Mouse (Mus musculus) MN1 (cell line): ENCODE data around the gene Tmem170b.
"Not testable (repeated sequence)": the region's sequence is repeated elsewhere in the genome, so short reads cannot be mapped to it uniquely, and the experiment has no call there.

Source experiments
- DNase-seq: peaks from one replicate; pipeline ENCODE4 v3.0.0-alpha.2; 2016; ENCODE audit warnings: low spot score

The Tmem170b gene

DNA sequence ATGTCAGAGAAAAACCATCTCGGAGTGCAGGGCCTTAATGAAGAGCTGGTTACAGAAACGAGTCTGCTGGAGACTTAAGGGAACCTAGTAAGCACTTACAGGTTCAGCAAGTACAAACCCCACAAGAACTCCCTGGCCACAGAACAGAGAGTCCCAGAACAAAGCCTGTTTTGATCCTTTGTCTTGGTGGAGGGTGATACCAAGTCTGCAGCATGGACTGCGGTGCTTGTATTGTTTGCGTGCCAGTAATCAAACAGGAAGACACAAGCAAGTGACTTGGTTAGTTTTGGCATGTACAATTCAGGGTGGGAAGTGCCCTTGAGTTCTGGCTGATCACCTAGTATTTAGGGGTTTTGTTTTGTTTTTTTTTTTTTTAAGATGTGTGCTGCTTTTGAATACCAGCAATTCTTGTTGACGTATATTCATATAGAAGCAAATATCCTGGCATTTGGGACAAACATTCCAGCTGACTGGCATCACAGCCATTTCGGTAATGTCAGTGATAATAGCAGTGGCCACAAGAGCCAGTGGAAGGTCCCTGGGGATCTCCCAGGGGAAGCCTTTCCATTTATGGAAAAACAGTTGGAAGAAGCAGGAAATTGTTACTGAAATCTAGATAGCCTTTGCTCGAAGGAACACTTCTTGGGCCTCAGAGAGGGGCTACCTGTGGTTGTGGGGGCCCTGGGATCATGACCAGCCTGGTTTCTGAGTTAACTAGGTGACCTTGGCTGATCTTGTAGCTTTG, 64.9 kb downstream of the Tmem170b start:
- peak; percentile 7 for DNase-seq

- DNase-seq = no peak
Measured at GRCm38 (mm10) chr13:41671136-41671705, 65.5 kb downstream of the Tmem170b start.

DNA sequence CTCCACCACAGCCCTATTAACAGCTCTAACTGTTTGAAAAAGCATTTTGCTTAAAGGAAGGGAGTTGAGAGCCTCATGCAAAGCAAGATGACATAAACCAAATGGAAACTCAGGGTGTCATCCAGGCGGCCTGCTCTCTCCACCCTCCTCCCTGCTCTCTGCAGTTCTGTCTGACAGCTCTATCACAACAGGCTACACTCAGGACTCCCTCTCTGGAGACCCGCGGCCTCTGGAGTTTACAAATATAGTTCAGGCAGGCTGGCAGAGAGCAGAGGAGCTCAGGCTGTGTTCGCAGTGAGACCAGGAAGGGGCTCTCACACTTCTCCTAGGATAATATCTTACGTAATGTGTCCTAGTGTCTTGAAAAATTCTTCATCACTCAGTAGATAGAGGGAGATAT, 67.2 kb downstream of the Tmem170b start:
- DNase-seq = not testable (repeated sequence)

DNA sequence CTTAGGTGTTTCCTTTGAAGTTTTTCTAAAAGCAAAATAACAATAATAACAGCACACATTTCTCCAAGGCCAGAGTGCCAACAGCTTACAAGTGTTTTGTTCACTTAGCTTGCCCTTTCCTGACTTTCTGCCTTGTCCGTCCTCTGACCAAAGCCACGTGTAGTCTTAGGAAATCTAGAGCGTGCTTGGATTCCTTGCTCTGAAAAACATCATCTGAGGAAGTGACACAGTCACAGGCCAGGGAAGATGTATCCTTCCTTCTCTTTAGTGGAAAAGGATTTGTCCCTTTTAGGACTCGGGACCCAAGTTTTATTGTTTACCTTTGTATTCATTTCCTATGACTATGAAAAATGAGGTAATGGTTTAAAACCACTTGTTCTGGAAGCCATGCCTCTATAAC, 67.8 kb downstream of the Tmem170b start:
- no peak for DNase-seq

DNA sequence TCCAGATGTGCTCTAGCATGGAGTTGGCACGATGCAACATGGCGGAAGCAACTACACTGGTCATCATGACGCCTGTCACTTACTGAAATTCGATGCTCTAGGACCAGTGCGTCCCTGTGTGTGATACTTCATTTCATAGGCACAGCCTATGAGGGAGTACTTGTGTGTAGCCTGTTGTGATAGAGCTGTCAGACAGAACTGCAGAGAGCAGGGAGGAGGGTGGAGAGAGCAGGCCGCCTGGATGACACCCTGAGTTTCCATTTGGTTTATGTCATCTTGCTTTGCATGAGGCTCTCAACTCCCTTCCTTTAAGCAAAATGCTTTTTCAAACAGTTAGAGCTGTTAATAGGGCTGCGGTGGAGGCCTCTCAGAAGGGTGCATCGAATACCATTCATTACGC, 68.9 kb downstream of the Tmem170b start:
- not testable (repeated sequence) for DNase-seq

DNA sequence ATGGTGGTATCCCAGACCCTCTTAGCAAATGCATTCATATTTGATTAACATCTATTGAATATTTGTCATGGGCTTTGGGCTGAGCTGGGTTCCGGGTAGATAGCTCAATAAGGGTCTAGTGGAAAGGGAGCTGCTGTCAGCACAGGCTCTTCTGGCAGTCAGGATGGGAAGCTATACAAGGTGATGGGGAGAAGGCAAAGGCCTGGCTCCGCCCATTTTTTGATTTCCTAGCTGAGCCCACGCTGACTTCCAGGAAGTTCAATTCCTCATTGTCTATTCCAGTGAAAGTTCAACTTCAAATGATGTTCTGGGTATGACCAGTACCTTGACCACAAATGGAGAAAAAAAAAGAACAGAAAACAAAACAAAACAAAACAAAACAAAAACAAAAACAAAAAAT, 69.8 kb downstream of the Tmem170b start:
- no peak for DNase-seq

DNA sequence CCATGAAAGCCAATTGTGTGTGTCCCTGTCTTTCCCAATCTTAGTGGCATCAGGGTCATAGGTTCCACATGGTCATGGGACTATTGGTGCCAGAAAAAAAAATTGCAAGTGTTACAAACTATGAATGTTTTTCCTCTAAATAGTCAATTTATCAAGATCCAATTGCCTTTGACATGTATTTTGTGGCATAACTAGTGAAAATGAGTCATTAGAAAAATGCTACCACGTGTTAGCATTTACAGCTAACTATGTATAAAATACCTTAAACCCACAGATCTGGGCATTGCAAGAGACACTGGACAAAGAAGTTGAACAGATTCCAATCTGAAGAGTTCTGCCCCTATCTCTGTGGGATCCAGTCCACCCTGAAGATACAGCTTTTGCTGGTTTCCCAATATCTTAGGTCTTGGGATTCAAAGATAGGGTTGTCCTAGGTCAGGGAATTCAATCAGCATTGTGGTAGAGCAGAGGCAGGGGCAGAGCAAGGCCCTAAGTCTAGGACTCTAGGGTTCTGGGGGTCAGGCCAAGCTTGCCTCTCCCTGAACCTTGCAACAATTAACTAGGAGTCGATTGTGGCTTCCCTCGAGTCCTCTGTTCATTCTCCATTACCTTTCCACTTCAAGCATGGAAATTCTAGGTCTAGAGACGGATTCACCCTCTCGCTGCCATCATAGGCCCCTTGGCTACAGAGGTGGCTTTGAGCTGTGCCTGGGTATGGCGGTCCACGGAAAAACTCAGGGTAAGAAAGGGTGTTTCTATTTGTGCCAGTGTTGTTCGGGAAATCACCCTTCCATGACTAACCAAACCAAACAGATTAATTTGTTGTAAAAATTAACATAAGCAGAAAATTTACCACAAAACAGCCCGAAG, 70.5 kb downstream of the Tmem170b start:
- DNase-seq = no peak

GRCm38 (mm10) chr13:41676836-41677186, 71.1 kb downstream of the Tmem170b start:
- DNase-seq = no peak

GRCm38 (mm10) chr13:41680854-41681549, 75.3 kb downstream of the Tmem170b start:
- no peak for DNase-seq

DNA sequence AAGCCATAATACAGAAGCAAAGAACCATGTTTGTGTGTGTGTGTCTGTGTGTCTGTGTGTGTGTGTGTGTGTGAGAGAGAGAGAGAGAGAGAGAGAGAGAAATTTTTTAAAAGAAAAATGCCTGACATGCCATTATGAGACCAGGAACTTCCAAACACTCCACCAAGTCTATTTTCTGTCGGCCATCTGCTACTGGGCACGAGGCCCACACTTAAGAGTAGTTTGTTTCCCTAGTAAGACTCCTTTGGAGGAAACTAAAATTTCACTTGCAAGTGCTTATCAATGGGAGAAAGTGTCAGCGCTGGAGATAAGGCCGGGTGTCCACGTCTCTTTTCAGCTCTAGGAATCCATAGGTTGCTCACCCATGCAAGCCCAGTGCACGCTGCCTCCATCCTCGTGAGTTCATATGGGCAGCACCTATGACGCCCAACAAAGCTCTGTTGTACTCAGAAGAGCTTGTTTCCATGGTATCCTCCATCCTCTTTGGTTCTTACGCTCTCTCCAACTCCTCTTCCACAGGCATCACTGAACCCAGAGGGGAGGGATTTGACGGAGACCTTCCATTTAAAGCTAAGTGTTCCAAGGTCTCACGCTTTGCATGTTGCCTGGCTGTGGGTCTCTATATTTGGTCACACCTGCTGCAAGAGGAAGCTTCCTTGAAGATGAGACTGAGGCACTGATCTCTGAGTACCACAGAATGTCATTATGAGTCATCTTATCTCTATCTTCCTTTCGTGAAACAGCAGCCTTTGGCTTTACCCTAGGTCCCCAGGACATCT, 76.8 kb downstream of the Tmem170b start:
- no peak for DNase-seq

DNA sequence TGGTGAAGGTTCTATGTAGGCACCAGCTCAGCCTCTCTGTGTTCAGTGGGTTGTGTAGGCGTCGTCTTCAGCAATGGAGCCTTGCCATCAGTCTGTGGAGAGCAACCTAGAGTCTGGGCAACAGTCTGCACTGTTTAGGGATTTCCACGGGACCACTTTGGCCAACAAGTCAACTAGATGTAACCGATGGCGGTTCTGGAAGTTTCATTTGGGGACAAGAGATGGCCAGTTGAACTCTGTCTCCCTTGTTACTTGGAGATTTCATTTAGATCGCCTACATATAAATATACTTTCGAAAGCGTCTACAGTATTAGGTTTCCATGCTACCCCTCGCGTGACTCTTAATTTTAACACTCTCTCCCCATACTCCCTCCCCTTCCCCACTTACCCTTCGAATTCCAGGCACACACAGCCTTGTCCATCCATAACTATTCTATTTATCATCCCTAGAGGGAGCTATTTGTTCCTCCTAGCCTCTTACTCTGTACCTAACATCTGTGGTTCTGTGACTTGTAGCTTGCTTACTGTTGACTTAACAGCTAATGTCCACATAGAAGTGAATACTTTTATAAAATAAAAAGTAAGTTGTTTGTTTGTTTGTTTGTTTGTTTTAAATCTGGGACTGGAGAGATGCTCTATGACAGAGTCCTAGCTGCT, 77.8 kb downstream of the Tmem170b start:
- no peak for DNase-seq

DNA sequence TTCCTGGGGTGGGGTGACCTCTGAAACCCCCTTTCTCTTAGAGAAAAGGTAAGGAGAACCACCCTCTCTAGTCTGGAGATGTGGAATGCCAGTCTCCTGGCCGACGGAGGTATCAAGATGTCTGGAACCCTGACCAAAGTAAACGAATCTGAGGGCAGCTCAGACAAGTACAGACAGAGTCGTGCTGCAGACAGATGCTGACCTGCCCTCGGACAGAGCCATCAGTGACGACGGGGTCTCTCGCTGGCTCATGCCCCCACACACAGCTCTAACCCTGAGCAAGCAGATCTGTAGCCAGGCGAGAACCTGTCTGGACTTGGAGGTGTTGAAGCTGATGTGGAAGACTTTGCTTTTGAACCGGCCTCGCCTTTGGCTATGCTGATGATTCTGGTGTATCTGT, 79.8 kb downstream of the Tmem170b start:
- DNase-seq = no peak

- no peak for DNase-seq
Measured at GRCm38 (mm10) chr13:41689055-41689454, 83.3 kb downstream of the Tmem170b start.

- DNase-seq = no peak
Measured at GRCm38 (mm10) chr13:41689598-41690045, 83.9 kb downstream of the Tmem170b start.
